Mouse (Mus musculus): Measurements from ENCODE around the gene Spsb4. TPM values are rescaled to one million over a fixed set of nuclear protein-coding genes. Genes with fewer than 3 reads are reported as not detected.
"Not testable (repeated sequence)": the region's sequence is repeated elsewhere in the genome, so short reads cannot be mapped to it uniquely, and the experiment has no call there.

Spsb4 gene
- polyA plus RNA-seq, 1 experiment from 2014 or later, result 26.6 TPM

DNA sequence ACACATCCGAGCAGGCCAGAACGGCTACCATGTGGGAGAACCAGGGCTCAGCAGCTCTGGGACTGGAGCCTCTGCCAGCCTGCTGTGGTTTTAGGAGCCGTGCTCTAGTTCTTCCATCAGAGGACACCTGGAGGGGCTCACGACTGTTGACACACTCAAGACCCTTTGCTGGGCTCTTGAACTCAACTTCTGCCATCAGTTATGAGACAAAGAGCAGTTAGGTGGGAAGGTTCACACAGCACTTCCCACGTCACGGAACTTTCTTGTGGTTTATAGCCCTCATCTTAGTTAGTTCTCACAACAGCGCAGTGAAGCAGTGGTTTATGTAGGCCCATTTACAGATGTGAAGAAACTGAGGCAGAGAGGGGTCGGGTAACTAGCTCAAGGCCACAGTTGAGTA is 65.2 kb downstream of the Spsb4 start:
- Histone ChIP-seq H3K4me2 (replicated peaks) (no peak overlapping the region), H3K9ac (no peak overlapping the region), H3K27ac (no peak overlapping the region), H3K36me3 (replicated peaks; ENCODE audit: control insufficient read depth, insufficient read depth) (no peaks in the 10 kb centered on the region), H3K27me3 (ENCODE audit: control insufficient read depth, insufficient read depth, low read length) (no peaks in the 10 kb centered on the region), H3K9me3 (ENCODE audit: control insufficient read depth, low read length) (no peaks in the 10 kb centered on the region), H3K4me1 (replicated peaks; ENCODE audit: control insufficient read depth, insufficient read depth, low read length) (peaks cover 45% of the 10 kb centered on the region), H3K4me3 (replicated peaks; ENCODE audit: low read length) (no peak overlapping the region)
- 92% methylated on average over 8 of the region's 8 CpGs for WGBS
- no peak for ATAC-seq (ENCODE audit: low FRiP score)
- DNase-seq (ENCODE audit: low spot score), result no peak

GRCm38 (mm10) chr9:96952310-96952975 is 66.2 kb downstream of the Spsb4 start:
- Histone ChIP-seq H3K4me2 (replicated peaks) (no peak overlapping the region), H3K27me3 (ENCODE audit: control insufficient read depth, insufficient read depth, low read length) (no peaks in the 10 kb centered on the region), H3K9me3 (ENCODE audit: control insufficient read depth, low read length) (no peaks in the 10 kb centered on the region), H3K36me3 (replicated peaks; ENCODE audit: control insufficient read depth, insufficient read depth) (no peaks in the 10 kb centered on the region), H3K4me3 (replicated peaks; ENCODE audit: low read length) (no peak overlapping the region), H3K27ac (no peak overlapping the region), H3K9ac (no peak overlapping the region), H3K4me1 (replicated peaks; ENCODE audit: control insufficient read depth, insufficient read depth, low read length) (peaks cover 37% of the 10 kb centered on the region)
- WGBS, result 64% methylated on average over 9 of the region's 9 CpGs
- DNase-seq (ENCODE audit: low spot score), result no peak
- no peak for ATAC-seq (ENCODE audit: low FRiP score)

GRCm38 (mm10) chr9:96949551-96949950 is 69.1 kb downstream of the Spsb4 start:
- Histone ChIP-seq H3K4me3 (replicated peaks; ENCODE audit: low read length) (no peak overlapping the region), H3K4me1 (replicated peaks; ENCODE audit: control insufficient read depth, insufficient read depth, low read length) (peaks cover 19% of the 10 kb centered on the region), H3K27me3 (ENCODE audit: control insufficient read depth, insufficient read depth, low read length) (no peaks in the 10 kb centered on the region), H3K9me3 (ENCODE audit: control insufficient read depth, low read length) (no peaks in the 10 kb centered on the region), H3K9ac (no peak overlapping the region), H3K27ac (no peak overlapping the region), H3K36me3 (replicated peaks; ENCODE audit: control insufficient read depth, insufficient read depth) (no peaks in the 10 kb centered on the region), H3K4me2 (replicated peaks) (no peak overlapping the region)
- ATAC-seq (ENCODE audit: low FRiP score) (no peak; the same call in 1 of the 2 replicates), DNase-seq (ENCODE audit: low spot score) (no peak)
- WGBS, result 71% methylated on average over 9 of the region's 9 CpGs

DNA sequence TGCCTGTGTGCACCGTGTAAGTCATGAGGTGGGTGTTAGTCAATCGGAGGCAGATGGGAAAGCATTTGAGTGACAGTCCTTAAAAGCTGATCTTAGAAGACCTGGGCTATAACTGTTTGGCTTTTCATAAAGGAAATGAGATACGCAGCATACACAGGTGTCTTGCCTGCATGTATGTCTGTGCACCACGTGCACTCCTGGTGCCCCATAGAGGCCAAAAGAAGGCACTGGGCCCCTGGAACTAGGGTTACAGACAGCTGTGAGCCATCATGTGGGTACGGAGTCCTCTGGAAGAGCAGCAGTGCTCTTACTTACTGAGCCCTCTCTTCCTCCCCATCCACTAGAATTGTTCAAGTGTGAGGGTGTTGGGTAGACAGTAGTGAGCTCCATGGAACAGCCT is 70.1 kb downstream of the Spsb4 start:
- 92% methylated on average over 5 of the region's 5 CpGs for WGBS
- no peak overlapping the region for H3K27ac ChIP-seq
- ATAC-seq (ENCODE audit: low FRiP score), result no peak

GRCm38 (mm10) chr9:96947171-96947570 is 71.5 kb downstream of the Spsb4 start:
- Histone ChIP-seq H3K4me3 (replicated peaks; ENCODE audit: low read length) (no peak overlapping the region), H3K9me3 (ENCODE audit: control insufficient read depth, low read length) (no peaks in the 10 kb centered on the region), H3K9ac (no peak overlapping the region), H3K36me3 (replicated peaks; ENCODE audit: control insufficient read depth, insufficient read depth) (peaks cover 4% of the 10 kb centered on the region), H3K4me1 (replicated peaks; ENCODE audit: control insufficient read depth, insufficient read depth, low read length) (peaks cover 9% of the 10 kb centered on the region), H3K4me2 (replicated peaks) (no peak overlapping the region), H3K27ac (no peak overlapping the region), H3K27me3 (ENCODE audit: control insufficient read depth, insufficient read depth, low read length) (no peaks in the 10 kb centered on the region)
- ATAC-seq (ENCODE audit: low FRiP score) (no peak), DNase-seq (ENCODE audit: low spot score) (no peak)
- WGBS, result 71% methylated on average over 5 of the region's 5 CpGs

More for the DNA sequence above, 70.1 kb downstream of the Spsb4 start:
- no peak for DNase-seq (ENCODE audit: low spot score)
- no peaks in the 10 kb centered on the region for H3K9me3 ChIP-seq (ENCODE audit: control insufficient read depth, low read length)
- no peaks in the 10 kb centered on the region for H3K27me3 ChIP-seq (ENCODE audit: control insufficient read depth, insufficient read depth, low read length)
- no peak overlapping the region for H3K9ac ChIP-seq
- H3K4me1 ChIP-seq (replicated peaks; ENCODE audit: control insufficient read depth, insufficient read depth, low read length), result peaks cover 14% of the 10 kb centered on the region
- no peak overlapping the region for H3K4me2 ChIP-seq (replicated peaks)
- H3K4me3 ChIP-seq (replicated peaks; ENCODE audit: low read length), result no peak overlapping the region
- no peaks in the 10 kb centered on the region; the same call in 1 of the 2 replicates for H3K36me3 ChIP-seq (replicated peaks; ENCODE audit: control insufficient read depth, insufficient read depth)

DNA sequence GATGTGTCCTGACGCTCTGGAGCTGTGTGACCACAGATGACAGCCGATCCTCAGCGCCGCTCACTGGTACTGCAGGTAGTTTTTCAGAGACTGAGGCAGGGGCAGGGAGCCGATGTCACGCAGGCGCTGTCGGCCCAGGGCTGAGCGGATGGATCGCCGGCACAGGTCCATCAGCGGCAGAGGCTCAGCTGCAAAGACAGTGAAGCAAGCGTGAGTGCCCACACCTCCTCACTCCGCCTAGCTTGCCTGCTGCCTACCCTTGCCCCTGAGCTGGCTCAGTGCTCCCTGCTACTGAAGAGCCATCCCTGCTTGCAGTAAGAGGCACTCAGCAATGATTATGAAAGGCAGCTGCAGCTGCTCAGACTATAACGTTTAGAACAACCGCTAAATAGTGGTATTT is 74.1 kb downstream of the Spsb4 start:
- H3K4me3 ChIP-seq (replicated peaks; ENCODE audit: low read length), result no peak overlapping the region
- DNase-seq (ENCODE audit: low spot score), result no peak
- no peaks in the 10 kb centered on the region for H3K9me3 ChIP-seq (ENCODE audit: control insufficient read depth, low read length)
- no peaks in the 10 kb centered on the region for H3K27me3 ChIP-seq (ENCODE audit: control insufficient read depth, insufficient read depth, low read length)
- no peak for ATAC-seq (ENCODE audit: low FRiP score)
- H3K27ac ChIP-seq, result 0 out of 2 replicates have a peak overlapping the region, but pooled peaks have one; percentile 36
- WGBS, result 69% methylated on average over 16 of the region's 16 CpGs
- no peak overlapping the region for H3K9ac ChIP-seq
- H3K36me3 ChIP-seq (replicated peaks; ENCODE audit: control insufficient read depth, insufficient read depth), result peaks cover 4% of the 10 kb centered on the region
- 0 out of 2 replicates have a peak, but pooled peaks cover 1% of the 10 kb centered on the region for H3K4me1 ChIP-seq (replicated peaks; ENCODE audit: control insufficient read depth, insufficient read depth, low read length)
- H3K4me2 ChIP-seq (replicated peaks), result no peak overlapping the region

DNA sequence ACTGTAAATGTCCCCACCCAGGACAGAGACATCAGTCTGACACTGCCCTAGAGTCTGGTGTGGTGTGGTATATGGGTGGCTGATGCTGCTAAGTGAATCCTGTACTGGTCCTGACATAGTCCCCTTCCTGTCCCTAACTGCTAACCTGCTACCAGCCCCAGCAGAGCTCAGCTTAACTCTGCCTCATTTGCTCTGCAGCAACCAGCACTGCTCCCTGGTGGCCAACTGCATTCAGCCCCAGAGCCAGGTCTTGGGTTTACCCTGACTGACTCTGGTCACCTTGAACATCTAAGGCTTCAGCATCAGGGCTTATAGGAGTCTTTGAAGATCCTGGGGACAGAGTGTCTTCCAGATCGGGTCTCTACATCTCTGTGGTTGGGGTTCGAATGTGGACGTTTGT is 75.7 kb downstream of the Spsb4 start:
- no peak overlapping the region for H3K4me2 ChIP-seq (replicated peaks)
- H3K4me3 ChIP-seq (replicated peaks; ENCODE audit: low read length), result no peak overlapping the region
- no peaks in the 10 kb centered on the region for H3K27me3 ChIP-seq (ENCODE audit: control insufficient read depth, insufficient read depth, low read length)
- no peak for ATAC-seq (ENCODE audit: low FRiP score)
- H3K36me3 ChIP-seq (replicated peaks; ENCODE audit: control insufficient read depth, insufficient read depth), result peaks cover 4% of the 10 kb centered on the region
- no peak for DNase-seq (ENCODE audit: low spot score)
- 87% methylated on average over 3 of the region's 3 CpGs for WGBS
- peaks cover 8% of the 10 kb centered on the region for H3K4me1 ChIP-seq (replicated peaks; ENCODE audit: control insufficient read depth, insufficient read depth, low read length)
- no peak overlapping the region for H3K27ac ChIP-seq
- H3K9me3 ChIP-seq (ENCODE audit: control insufficient read depth, low read length), result no peaks in the 10 kb centered on the region
- no peak overlapping the region for H3K9ac ChIP-seq

DNA sequence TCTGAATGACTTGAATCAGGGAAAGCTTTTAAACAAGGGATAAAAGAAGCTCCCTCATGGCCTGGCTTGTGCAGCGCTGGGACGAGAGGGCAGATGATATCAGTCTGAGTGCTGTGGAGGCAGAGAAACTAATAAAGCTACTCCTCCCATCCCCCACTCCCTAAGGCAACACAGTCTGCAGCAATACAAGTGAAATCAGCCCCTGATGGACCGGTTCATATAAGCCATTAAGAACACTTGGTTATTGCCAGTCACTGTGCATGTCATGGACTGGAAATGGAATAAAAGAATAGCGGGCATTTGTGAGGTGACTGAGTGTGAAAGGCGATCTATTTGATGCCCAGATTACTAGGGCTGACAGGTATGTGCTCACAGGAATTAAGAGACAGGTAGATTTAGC is 79.8 kb downstream of the Spsb4 start:
- peaks cover 4% of the 10 kb centered on the region for H3K36me3 ChIP-seq (replicated peaks; ENCODE audit: control insufficient read depth, insufficient read depth)
- WGBS, result 40% methylated on average over 5 of the region's 5 CpGs
- no peak overlapping the region for H3K4me3 ChIP-seq (replicated peaks; ENCODE audit: low read length)
- no peak overlapping the region for H3K4me2 ChIP-seq (replicated peaks)
- H3K27ac ChIP-seq, result peak overlapping the region; percentile 78
- H3K4me1 ChIP-seq (replicated peaks; ENCODE audit: control insufficient read depth, insufficient read depth, low read length), result peaks cover 8% of the 10 kb centered on the region
- H3K9me3 ChIP-seq (ENCODE audit: control insufficient read depth, low read length), result no peaks in the 10 kb centered on the region
- DNase-seq (ENCODE audit: low spot score), result no peak
- no peaks in the 10 kb centered on the region for H3K27me3 ChIP-seq (ENCODE audit: control insufficient read depth, insufficient read depth, low read length)
- no peak overlapping the region for H3K9ac ChIP-seq
- peak; percentile 59; the same call in 1 of the 2 replicates for ATAC-seq (ENCODE audit: low FRiP score)

- not testable (repeated sequence) for ATAC-seq (ENCODE audit: low FRiP score); H3K36me3 ChIP-seq (replicated peaks; ENCODE audit: control insufficient read depth, insufficient read depth); H3K4me2 ChIP-seq (replicated peaks); H3K9me3 ChIP-seq (ENCODE audit: control insufficient read depth, low read length); H3K9ac ChIP-seq; H3K4me3 ChIP-seq (replicated peaks; ENCODE audit: low read length); H3K27me3 ChIP-seq (ENCODE audit: control insufficient read depth, insufficient read depth, low read length); DNase-seq (ENCODE audit: low spot score); H3K27ac ChIP-seq; H3K4me1 ChIP-seq (replicated peaks; ENCODE audit: control insufficient read depth, insufficient read depth, low read length)
- 91% methylated on average over 2 of the region's 2 CpGs for WGBS
These were observed 82.2 kb downstream of the Spsb4 start for GRCm38 (mm10) chr9:96936427-96936826.
